8 mouse cellular contexts compared by ENCODE assay signal in genomic region chr2:151702146-151702850, GRCm38 (mm10). TPM values are rescaled to one million over a fixed set of nuclear protein-coding genes. Genes with fewer than 3 reads are reported as not detected.
A peak's percentile ranks its signal among the peaks of the same experiment; 100 is the strongest.
DNase-seq lines count a peak whose midpoint lies in the region; ATAC-seq and TF ChIP-seq lines count a peak whose summit lies in the region.

No protein-coding gene starts in this region.

- H3K4me2 ChIP-seq in embryonic facial prominence, embryonic 13.5 days, result peak overlapping the region; percentile 100
- H3K4me2 ChIP-seq in lung, embryonic 15.5 days, result peak overlapping the region; percentile 99

- DNase-seq in adrenal gland, postnatal 25 days, result peak; percentile 57
- DNase-seq in heart, postnatal 10 days, result peak; percentile 47 to 49
- DNase-seq in kidney, postnatal 25 days, result peak; percentile 32 to 57
- peak; percentile 61 for DNase-seq in ovary, postnatal 36 days (ENCODE audit: low spot score)
- DNase-seq in natural killer cell, adult 2 months (ENCODE audit: low spot score in 2 of 2), result no peak

- TF ChIP-seq CTCF in E14TG2a.4 (conservative IDR thresholded peaks at IDR 0.05; ENCODE audit: low read length), result no peak

- under 1% methylated on average over 66 of the region's 97 CpGs for WGBS in embryonic facial prominence, embryonic 13.5 days
- WGBS in lung, embryonic 15.5 days, result under 1% methylated on average over 83 of the region's 97 CpGs

- peak overlapping the region; percentile 80 for H3K9ac ChIP-seq in embryonic facial prominence, embryonic 13.5 days
- peak overlapping the region; percentile 54 for H3K9ac ChIP-seq in lung, embryonic 15.5 days

- H3K27me3 ChIP-seq in E14TG2a.4 (ENCODE audit: insufficient read depth, low read length), result peaks cover 74% of the 10 kb centered on the region
- peaks cover 57% of the 10 kb centered on the region for H3K27me3 ChIP-seq in embryonic facial prominence, embryonic 13.5 days
- H3K27me3 ChIP-seq in lung, embryonic 15.5 days, result peaks cover 48% of the 10 kb centered on the region

- H3K36me3 ChIP-seq in E14TG2a.4 (ENCODE audit: insufficient read depth, low read length), result no peaks in the 10 kb centered on the region
- no peaks in the 10 kb centered on the region for H3K36me3 ChIP-seq in embryonic facial prominence, embryonic 13.5 days
- H3K36me3 ChIP-seq in lung, embryonic 15.5 days, result no peaks in the 10 kb centered on the region

- peaks cover 22% of the 10 kb centered on the region for H3K4me1 ChIP-seq in E14TG2a.4 (replicated peaks; ENCODE audit: low read depth, low read length)
- 0 out of 2 replicates have a peak, but pooled peaks cover 6% of the 10 kb centered on the region for H3K4me1 ChIP-seq in embryonic facial prominence, embryonic 13.5 days
- H3K4me1 ChIP-seq in lung, embryonic 15.5 days, result peaks cover 12% of the 10 kb centered on the region

- peak overlapping the region; percentile 81 for H3K4me3 ChIP-seq in E14TG2a.4 (replicated peaks; ENCODE audit: low read length)
- peak overlapping the region; percentile 71 for H3K4me3 ChIP-seq in embryonic facial prominence, embryonic 13.5 days
- H3K4me3 ChIP-seq in lung, embryonic 15.5 days, result peak overlapping the region; percentile 54

- peaks cover 10% of the 10 kb centered on the region for H3K9me3 ChIP-seq in E14TG2a.4 (ENCODE audit: low read length)
- H3K9me3 ChIP-seq in embryonic facial prominence, embryonic 13.5 days, result no peaks in the 10 kb centered on the region
- H3K9me3 ChIP-seq in lung, embryonic 15.5 days, result no peaks in the 10 kb centered on the region

- intact Hi-C loops in heart, postnatal 10 days (cut with DNase I), result no loop called here

- H3K27ac ChIP-seq in embryonic facial prominence, embryonic 13.5 days, result no peak overlapping the region
- H3K27ac ChIP-seq in lung, embryonic 15.5 days, result no peak overlapping the region

- peak; percentile 72 for ATAC-seq in embryonic facial prominence, embryonic 13.5 days (ENCODE audit: insufficient number of reproducible peaks, insufficient read depth, low FRiP score, low TSS enrichment, low read depth)
- peak; percentile 82 for ATAC-seq in lung, embryonic 15.5 days (ENCODE audit: borderline replicate concordance, extremely low read depth, low FRiP score, low TSS enrichment)

RNA-seq across cellular contexts. Expression of gene Tmem74b, which starts 0.5 kb away (rescaled TPM):
- total RNA-seq in adrenal gland, postnatal 25 days (2021), result 0.90 and 1.4 TPM in 2 replicates
- polyA plus RNA-seq in embryonic facial prominence, embryonic 13.5 days (2015; fragmentation: Nextera tagmentation; extraction: Ambion mirVana), result 3.1 and 4.3 TPM in 2 replicates
- 1 to 10 TPM; 3.1 to 4.5 TPM for total RNA-seq in heart, postnatal 10 days (2021)
- polyA plus RNA-seq in lung, embryonic 15.5 days (2015; fragmentation: Nextera tagmentation; extraction: Ambion mirVana), result 1.6 and 1.9 TPM in 2 replicates

RNA-seq across cellular contexts. Expression of gene Rad21l, which starts 34.0 kb away (rescaled TPM):
- 0.18 TPM in 1 of 2 replicates, not detected in the other for total RNA-seq in adrenal gland, postnatal 25 days (2021)
- not detected in 2 replicates for polyA plus RNA-seq in embryonic facial prominence, embryonic 13.5 days (2015; fragmentation: Nextera tagmentation; extraction: Ambion mirVana)
- not detected for total RNA-seq in heart, postnatal 10 days (2021)
- 0.09 TPM in 1 of 2 replicates, not detected in the other for polyA plus RNA-seq in lung, embryonic 15.5 days (2015; fragmentation: Nextera tagmentation; extraction: Ambion mirVana)

RNA-seq across cellular contexts. Expression of gene Psmf1, which starts 41.7 kb away (rescaled TPM):
- 35.7 and 41.0 TPM in 2 replicates for total RNA-seq in adrenal gland, postnatal 25 days (2021)
- 40.9 and 46.3 TPM in 2 replicates for polyA plus RNA-seq in embryonic facial prominence, embryonic 13.5 days (2015; fragmentation: Nextera tagmentation; extraction: Ambion mirVana)
- total RNA-seq in heart, postnatal 10 days (2021), result 10 to 100 TPM; 31.6 to 33.5 TPM
- 35.7 and 39.0 TPM in 2 replicates for polyA plus RNA-seq in lung, embryonic 15.5 days (2015; fragmentation: Nextera tagmentation; extraction: Ambion mirVana)

Comparison
In these comparisons a context has a peak if more than half of its experiments do, and no peak if none do; other contexts are left out.
1. DNase-seq: peak in adrenal gland, postnatal 25 days (single experiment), heart, postnatal 10 days (2 of 2), kidney, postnatal 25 days (2 of 2) and ovary, postnatal 36 days (single experiment); none in natural killer cell, adult 2 months (0 of 2).
2. Peak in every context shown above with its lines, with median percentiles within 50 percentile points of each other: H3K4me3 ChIP-seq.